Mouse (Mus musculus) stomach, postnatal 0 days (tissue): ENCODE data around the gene Mst1.

ENCODE experiments used
- CTCF ChIP-seq: IDR thresholded peaks from 2 replicates; pipeline ENCODE4 v1.5.1; 2016; ENCODE audit warnings: antibody characterized with exemption, low read depth, mild to moderate bottlenecking, moderate library complexity
- EP300 ChIP-seq: optimal IDR thresholded peaks from 2 replicates; pipeline ENCODE3; 2016; ENCODE audit warnings: antibody characterized with exemption

DNA sequence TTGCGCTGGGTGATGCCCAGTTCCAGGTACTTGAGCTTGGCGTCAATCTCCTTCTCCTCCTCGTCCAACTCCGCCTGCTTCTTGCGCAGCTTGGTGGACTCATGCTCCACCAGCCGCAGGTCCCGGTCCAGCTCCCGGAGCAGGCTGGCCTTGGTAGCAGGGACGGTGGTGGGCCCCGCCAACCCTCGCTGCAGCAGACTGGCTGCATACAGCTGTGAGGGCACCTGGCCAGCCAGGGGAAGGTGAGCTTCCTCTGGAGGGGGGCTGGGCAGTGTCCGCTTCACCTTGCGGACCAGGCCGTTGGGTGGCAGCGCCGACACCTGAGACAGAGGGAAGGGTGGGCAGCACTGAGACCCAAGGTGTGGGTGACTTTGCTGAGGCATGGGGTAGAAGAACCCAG is 27.6 kb downstream of the Mst1 start:
- TF ChIP-seq CTCF: no peak
- TF ChIP-seq EP300: no peak
